Mouse (Mus musculus) neural tube, embryonic 10.5 days (tissue): ENCODE results near the gene Ptger3.

Experiments
- DNase-seq: peaks from one replicate; pipeline ENCODE4 v3.0.0-alpha.2; 2017; ENCODE audit warnings: low spot score; ENCODE audit errors: extremely low spot score

Ptger3 gene

DNA sequence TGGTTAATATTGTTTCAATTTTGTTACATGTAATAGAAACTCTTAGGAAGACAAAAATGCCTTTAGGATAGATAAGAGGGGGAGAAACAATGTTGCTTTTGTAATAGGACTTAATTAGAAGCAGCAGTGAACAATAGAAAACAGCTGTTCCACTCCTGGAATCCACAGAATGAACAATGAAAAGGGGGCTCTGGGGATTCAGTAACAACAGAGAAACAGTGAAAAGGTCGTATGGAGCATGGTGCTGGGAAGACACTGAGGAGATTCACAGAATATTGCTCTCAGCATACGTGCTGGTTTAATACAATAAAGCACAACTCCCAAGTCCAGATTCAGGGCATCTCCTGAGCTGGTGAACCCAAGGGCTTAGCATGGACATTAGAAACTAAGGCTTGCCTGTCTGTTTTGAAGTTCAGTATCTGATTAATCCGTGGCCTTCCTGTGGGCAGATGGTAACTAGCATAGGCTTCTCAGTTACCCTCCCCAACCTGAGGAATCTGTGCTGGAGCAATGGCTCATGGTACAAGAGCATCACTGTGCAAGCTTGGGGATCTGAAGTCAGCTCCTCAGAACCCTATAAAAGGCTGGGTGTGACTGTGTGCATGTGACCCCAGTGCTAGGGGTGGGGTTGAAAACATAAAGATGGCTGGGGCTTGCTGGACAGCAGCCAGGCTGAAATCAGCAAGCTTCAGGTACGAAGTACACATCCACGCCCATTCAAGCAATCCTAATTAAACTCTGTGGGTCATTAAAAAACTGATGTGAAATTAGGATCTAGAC, 16.1 kb downstream of the Ptger3 start:
- DNase-seq, result no peak

GRCm38 (mm10) chr3:157597837-157598379, 31.2 kb downstream of the Ptger3 start:
- no peak for DNase-seq

- no peak for DNase-seq
These were observed 38.2 kb downstream of the Ptger3 start for GRCm38 (mm10) chr3:157604684-157605410.

- DNase-seq, result no peak
These were observed 38.7 kb downstream of the Ptger3 start for GRCm38 (mm10) chr3:157605411-157605740.

GRCm38 (mm10) chr3:157613542-157613941, 46.9 kb downstream of the Ptger3 start:
- DNase-seq, result no peak

- no peak for DNase-seq
These were observed 50.3 kb downstream of the Ptger3 start for GRCm38 (mm10) chr3:157616949-157617348.

DNA sequence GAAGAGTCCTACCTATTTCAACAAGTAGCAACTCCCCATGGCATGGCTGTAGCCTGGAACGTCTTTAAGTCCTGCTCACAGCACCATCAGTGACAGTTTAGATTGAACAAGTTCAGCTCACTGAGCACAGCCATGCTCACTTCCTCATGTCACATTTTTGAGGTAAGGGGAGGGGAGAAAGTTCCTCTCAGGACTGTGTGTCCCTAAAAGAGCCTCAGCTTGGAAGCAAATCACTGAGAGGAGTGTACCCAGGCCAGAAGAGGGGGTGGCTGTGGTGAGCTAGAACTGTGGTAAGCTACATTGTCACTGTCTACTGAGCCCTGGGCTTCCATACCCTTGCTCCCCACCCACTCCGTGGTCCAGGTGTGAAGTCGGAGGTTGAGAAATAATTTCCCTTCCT, 60.7 kb downstream of the Ptger3 start:
- no peak for DNase-seq

DNA sequence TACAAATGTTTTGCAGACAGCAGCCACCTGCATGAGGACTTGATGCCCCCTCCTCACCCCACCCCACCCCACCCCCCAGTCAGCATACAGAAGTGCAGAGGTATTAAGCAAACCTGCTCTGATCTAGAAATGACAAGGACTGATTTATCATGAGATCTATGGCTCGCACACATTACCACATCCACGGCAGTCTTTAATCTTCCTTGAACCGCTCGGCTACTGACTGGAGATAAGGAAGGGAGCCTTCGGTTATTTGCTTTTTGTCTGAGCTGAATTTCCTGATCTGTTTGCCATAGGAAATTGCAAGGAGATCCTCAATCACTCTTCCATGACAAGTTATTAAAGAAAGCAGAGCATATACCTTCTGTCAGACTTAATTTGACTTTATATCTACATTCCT, 64.0 kb downstream of the Ptger3 start:
- no peak for DNase-seq

DNA sequence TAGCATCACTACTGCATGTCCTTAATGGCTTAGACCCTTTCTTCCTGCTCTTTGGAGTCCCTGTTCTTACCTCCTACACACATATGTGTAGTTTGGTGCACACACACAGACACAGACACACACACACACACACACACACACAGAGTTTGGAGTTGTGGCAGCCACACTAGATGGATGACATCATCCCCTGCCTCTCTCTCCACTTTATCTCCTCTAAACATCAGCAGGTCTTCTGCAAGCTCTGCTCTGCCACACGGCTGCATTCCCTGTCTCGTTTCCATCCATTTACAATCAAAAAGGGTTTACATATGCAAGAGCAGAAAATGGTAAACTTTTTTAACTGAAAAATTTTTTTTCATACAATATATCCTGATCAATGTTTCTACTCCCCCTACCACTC, 64.7 kb downstream of the Ptger3 start:
- no peak for DNase-seq

GRCm38 (mm10) chr3:157634431-157634830, 67.7 kb downstream of the Ptger3 start:
- no peak for DNase-seq

GRCm38 (mm10) chr3:157635713-157636112, 69.0 kb downstream of the Ptger3 start:
- no peak for DNase-seq

- no peak for DNase-seq
These were observed 70.2 kb downstream of the Ptger3 start for GRCm38 (mm10) chr3:157636887-157637286.

GRCm38 (mm10) chr3:157637341-157637740, 70.6 kb downstream of the Ptger3 start:
- no peak for DNase-seq

- DNase-seq, result no peak
These were observed 74.9 kb downstream of the Ptger3 start for GRCm38 (mm10) chr3:157641634-157642033.

DNA sequence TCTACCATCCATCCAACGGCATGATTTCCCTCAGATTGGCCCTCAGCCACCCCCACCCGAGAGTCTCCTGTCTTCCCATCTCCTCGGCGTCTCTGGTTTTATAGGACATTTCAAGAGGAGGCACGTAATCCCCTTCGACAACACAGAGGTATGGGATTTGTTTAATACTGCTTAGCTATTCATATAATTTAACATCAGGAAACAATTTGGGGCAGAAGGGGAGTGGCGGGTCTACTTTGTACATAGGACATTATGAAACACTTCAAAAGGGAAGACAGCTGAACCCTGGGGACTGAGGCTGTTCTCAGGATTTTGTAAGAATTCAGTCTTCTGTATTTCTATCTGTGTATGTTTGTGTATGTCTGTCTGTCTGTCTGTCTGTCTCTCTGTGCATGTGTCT, 94.9 kb downstream of the Ptger3 start:
- DNase-seq, result no peak

GRCm38 (mm10) chr3:157664486-157665041, 97.9 kb downstream of the Ptger3 start:
- DNase-seq, result no peak

DNA sequence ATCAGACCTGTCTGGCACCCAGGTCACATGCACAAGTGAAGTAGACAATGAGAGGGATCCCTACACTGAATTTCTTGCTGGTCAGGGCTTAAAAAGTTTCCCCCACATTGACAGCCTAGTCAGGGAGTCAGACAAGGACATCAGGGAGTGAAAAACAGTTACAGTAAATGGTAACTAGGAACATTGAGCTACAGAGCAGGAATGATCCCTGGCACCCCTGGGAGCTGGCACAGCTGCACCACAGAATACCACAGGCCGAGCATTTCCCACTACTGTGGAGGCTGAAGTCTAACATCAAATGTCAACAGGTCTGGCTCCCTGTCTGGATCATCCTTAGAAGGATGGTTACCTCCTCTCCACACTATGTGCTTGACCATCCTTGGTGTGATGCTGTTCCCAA, 98.8 kb downstream of the Ptger3 start:
- no peak for DNase-seq

GRCm38 (mm10) chr3:157666142-157666541, 99.5 kb downstream of the Ptger3 start:
- no peak for DNase-seq

- no peak for DNase-seq
These were observed 119.4 kb downstream of the Ptger3 start for GRCm38 (mm10) chr3:157686105-157686504.

GRCm38 (mm10) chr3:157688419-157689162, 121.9 kb downstream of the Ptger3 start:
- no peak for DNase-seq
